Mouse (Mus musculus) natural killer cell, adult 2 months (primary cell): ENCODE measurements around the gene Defb22.

Experiments
- DNase-seq, 2 experiments: peaks; one replicate each; pipeline ENCODE4 v3.0.0; 2022; ENCODE audit warnings: low spot score in 2 of 2

The Defb22 gene

GRCm38 (mm10) chr2:152490038-152490437 lies at the start of gene Defb22:
Gene Defb22 (minus strand): TSS chr2:152490138.
- DNase-seq, result no peak

- DNase-seq, result no peak
These were observed 28.0 kb upstream of the Defb22 start, which contains the start of gene Defb28 for GRCm38 (mm10) chr2:152517981-152518380. Gene Defb28 (plus strand): TSS chr2:152518255.

DNA sequence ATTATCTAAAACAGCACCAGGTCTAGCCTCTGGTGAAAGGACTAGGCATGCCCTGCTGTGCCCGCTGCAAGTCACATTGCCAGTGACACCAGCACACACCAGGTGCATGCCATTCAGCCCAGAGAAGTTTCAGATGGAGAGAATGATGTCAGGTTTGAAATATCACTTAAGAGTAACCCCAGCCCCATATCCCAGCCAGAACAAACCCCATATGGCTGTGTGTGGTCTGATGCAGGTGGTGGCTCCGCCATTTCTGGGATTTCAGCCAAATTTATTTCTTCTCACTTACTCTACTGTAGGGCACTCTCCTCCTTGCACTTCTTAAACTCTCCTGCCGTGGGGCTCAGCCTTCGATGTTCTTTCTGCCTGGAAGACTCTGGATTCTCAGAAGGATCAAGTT lies 26.1 kb upstream of the Defb22 start:
- no peak for DNase-seq

DNA sequence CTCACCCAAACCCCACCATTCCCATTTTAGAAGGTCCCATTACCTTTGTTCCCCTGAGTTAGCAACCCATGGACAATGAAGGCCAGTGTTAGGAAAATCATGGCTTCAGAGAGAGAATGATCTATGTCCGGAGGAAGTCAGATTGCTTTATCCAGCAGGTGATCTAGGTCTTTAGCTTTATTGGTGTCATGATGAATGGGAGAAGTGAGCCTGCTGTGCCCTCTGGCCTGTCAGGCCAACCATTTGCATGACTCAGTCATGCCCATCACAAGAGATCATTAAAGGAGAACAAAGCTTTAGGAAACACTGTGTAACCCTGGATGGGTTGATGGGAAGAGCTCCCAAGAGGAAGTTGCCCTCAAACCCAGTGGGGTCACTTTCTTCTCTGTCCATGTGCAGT lies 21.7 kb upstream of the Defb22 start, which contains the start of gene Defb26:
TSS of gene Defb26 (minus strand) at position 101 of the 400 bp plus-strand sequence.
- DNase-seq, result no peak

- DNase-seq, result no peak
These were observed 14.0 kb upstream of the Defb22 start for GRCm38 (mm10) chr2:152503950-152504349.

DNA sequence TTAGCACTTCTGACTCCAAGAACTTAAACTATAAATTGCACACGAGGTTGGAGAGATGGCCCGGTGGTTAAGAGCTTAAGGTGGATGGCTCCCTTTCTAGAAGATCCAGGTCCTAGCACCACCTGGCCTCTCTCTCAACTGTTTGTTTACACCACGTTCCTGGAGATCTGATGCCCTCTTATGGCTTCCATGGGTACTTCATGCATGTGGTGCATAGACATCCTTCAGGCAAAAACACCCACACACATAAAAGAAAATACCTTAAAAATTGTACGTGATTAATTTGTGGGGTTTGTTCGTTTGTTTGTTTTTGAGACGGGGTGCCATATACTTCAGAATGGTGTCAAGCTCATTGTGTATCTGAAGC lies 10.9 kb upstream of the Defb22 start:
- no peak for DNase-seq

- no peak for DNase-seq
These were observed 10.4 kb upstream of the Defb22 start for GRCm38 (mm10) chr2:152500204-152500862.

GRCm38 (mm10) chr2:152498020-152498419 lies 8.1 kb upstream of the Defb22 start:
- no peak for DNase-seq

DNA sequence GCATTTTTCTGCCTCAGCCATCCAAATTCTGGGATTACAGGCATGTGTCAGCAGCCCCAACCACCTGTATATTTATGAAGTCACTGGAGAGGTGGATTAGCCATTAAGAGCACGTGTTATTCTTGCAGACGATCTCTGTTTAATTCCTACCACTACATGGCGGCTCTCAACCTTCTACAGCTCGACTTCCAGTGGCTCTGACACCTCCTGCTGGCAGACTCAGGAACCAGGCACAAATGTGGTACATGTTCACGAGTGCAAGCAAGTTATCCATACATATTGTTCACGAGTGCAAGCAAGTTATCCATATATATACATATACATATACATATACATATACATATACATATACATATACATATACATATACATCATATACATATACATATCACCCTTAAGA lies 3.2 kb upstream of the Defb22 start:
- DNase-seq, result no peak

DNA sequence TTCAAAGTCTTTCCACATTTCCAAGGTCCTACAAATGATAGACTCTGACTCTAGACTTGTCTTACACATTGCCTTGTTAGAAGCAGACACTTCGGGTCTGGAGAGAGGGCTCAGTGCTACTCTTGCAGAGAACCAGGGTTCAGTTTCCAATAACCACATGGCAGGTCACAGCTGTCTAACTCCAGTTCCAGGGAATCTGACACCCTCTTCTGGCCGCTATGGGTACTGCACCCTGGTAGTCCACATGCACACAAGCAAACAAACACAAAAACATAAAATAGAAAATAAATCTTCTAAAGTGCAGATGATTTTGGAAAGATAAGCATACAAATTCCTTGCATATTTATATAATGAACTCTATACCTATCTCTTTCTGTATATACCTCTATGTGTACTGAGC lies 2.9 kb downstream of the Defb22 start:
- no peak for DNase-seq

- DNase-seq, result no peak
These were observed 8.2 kb downstream of the Defb22 start for GRCm38 (mm10) chr2:152481726-152482125.

- no peak for DNase-seq
These were observed 9.1 kb downstream of the Defb22 start for GRCm38 (mm10) chr2:152480881-152481280.

- DNase-seq, result no peak
These were observed 13.2 kb downstream of the Defb22 start, which contains the start of gene Defb20 for GRCm38 (mm10) chr2:152476763-152477162. Gene Defb20 (plus strand): TSS chr2:152477063.

DNA sequence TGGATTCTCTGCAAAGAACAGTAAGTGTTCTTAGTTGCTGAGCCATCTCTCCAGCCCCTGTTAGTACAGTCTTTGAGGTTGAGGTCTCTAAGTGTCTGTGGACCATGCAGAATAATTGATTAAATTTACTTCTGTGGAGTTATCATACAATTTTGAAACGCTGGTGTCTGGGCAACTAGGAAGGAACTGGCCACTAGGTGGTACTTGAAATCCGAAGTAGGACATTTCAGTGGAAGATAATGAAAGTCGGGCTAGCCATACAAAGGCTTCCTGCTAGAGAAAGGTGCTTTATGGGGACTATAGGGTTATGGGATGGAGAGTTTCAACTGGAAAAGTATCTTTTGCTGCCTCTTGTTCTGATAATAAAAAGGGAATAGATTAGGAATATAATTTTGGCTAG lies 17.5 kb downstream of the Defb22 start:
- DNase-seq, result no peak

- DNase-seq, result peak; percentile 16 to 31
These were observed 19.0 kb downstream of the Defb22 start for GRCm38 (mm10) chr2:152470973-152471372.

- DNase-seq, result no peak
These were observed 25.3 kb downstream of the Defb22 start, which contains the start of gene Defb23 for GRCm38 (mm10) chr2:152464570-152465150. Gene Defb23 (minus strand): TSS chr2:152464620.

- no peak for DNase-seq
These were observed 30.7 kb downstream of the Defb22 start for GRCm38 (mm10) chr2:152459241-152459640.

DNA sequence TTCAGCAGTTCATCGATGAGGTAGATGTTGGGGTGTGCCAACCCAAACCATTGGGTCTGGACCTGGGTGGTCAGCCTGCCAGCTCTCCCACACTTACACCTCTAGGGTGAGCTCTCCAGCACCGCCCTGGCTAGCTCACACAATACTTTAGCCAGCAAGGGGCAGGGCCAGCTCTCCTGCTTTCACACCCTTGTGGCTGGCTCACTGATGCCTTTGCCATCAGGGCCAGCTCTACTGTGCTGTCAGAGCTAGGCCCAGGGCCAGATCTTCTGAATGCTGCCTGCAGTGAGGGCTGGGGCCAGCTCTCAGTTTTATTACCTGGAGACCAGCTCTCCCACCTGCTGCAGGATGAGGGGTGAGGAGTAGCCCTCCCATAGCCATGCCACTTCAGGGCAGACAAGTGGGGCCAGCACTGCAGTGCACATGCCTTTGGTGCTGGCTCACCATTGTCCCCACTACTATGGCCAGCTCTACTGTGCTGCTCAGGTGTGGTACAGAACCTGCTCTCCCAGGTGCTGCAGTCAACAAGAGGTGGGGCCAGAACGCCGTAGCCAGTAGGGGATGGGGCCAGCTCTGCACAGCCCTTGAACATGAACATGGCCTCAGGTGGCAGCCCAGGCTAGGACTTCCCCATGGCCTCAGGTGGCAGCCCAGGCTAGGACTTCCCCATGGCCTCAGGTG lies 37.7 kb downstream of the Defb22 start:
- DNase-seq, result no peak

DNA sequence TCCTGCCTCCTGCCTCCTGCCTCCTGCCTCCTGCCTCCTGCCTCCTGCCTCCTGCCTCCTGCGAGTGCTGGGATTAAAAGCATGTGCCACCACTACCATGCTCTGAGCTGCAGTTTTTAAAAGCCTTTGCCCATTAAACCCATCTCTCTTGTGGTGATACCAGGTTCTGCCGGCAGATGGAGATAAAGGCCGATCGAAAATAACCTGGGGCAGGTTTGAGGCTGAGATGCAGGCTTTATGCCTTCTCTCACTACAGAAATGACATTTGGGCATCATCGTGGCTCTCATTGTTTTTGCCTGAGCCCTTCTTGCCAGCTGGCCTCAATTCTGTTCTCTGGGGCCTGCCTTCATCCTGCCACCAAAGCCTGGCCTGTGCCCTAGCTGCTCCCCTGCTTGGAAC lies 39.7 kb downstream of the Defb22 start:
- DNase-seq, result peak in 1 of 2 experiments; percentile 20

GRCm38 (mm10) chr2:152447461-152447860 lies 42.5 kb downstream of the Defb22 start:
- DNase-seq, result no peak

DNA sequence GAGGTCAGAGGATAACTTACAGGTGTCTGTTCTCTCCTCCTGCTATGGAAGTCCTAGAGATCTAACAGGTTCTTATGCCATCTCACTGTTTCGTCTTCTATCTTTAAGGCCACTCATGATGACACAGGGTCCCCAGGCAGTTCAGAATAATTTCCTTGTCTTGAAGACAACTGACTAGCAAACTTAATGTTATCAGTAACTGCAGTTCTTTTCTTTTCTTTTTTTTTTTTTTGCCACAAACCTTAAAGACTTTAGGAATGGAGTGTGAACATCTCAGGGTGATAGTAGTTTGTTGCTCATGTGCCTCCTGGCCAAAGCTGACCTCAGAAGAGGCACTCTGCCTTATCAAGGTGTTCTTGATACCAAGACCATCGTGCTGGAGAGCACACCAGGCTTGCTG lies 43.3 kb downstream of the Defb22 start:
- DNase-seq, result no peak

GRCm38 (mm10) chr2:152443281-152443680 lies 46.7 kb downstream of the Defb22 start:
- no peak for DNase-seq

GRCm38 (mm10) chr2:152442322-152442721 lies 47.6 kb downstream of the Defb22 start:
- DNase-seq, result no peak
